Mouse (Mus musculus): ENCODE measurements around the gene Cd209b. TPM values are rescaled to one million over a fixed set of nuclear protein-coding genes. Genes with fewer than 3 reads are reported as not detected.

The Cd209b gene
- not detected in 2 replicates for polyA plus RNA-seq (2015; fragmentation: Nextera tagmentation; extraction: Ambion mirVana)

DNA sequence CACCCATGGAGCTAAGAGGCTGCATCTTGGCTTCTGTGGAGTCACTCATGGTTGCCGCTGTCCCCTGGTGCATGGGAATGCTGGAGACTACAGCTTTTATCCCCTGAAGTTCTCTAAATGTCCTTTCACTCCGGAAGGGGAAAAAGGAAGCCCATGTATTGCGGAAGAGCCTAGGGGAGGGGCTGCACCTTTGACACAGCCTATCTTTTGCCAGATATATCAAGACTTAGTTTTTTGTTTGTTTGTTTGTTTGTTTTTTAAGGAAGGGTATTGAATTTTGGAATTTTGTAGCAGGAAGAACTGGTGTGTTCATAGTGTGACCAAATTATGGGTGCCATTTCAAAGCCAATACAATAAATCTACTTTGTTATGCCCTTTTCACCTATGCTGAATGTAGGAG is at the start of gene Cd209b:
Gene Cd209b, minus strand, starts transcription at position 101 of the 400 bp plus-strand sequence.
- no peak within 1 kb of the TSS for H3K4me2 ChIP-seq
- H3K9ac ChIP-seq = no peak within 1 kb of the TSS
- WGBS = 89% methylated on average over 3 of the region's 3 CpGs
- no peaks in the 10 kb centered on the region for H3K27me3 ChIP-seq (replicated peaks)
- no peak for ATAC-seq (replicated peaks)
- H3K27ac ChIP-seq = no peak within 1 kb of the TSS
- H3K9me3 ChIP-seq = peaks cover 13% of the 10 kb centered on the region
- no peaks in the 10 kb centered on the region for H3K4me1 ChIP-seq
- no peaks in the 10 kb centered on the region for H3K36me3 ChIP-seq (replicated peaks)
- H3K4me3 ChIP-seq = no peak within 1 kb of the TSS

DNA sequence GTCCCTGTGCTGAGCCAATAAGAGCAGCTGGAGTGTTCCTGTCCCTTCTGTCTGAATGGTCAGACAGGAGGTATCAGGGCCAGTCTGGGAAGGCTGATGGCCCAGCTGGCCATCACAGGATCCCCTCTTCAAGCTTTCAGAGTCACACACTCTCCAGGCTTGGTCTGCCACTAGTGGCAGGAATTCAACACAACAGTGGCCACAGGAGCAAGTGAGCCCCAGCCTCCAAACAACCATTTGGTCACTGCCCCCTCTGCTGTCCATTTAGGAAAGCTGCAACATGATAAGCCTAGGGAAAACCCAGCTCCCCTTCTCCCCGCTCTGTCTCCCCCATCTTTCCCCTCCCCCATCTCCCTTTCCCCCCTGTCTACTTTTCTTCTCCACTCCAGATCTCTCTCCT is 29.4 kb upstream of the Cd209b start:
- H3K4me3 ChIP-seq = no peak overlapping the region
- H3K9ac ChIP-seq = no peak overlapping the region
- H3K27ac ChIP-seq = no peak overlapping the region
- H3K27me3 ChIP-seq (replicated peaks) = no peaks in the 10 kb centered on the region
- no peaks in the 10 kb centered on the region for H3K36me3 ChIP-seq (replicated peaks)
- H3K9me3 ChIP-seq = peaks cover 5% of the 10 kb centered on the region; the same call in 1 of the 2 replicates
- ATAC-seq (replicated peaks) = no peak
- WGBS = 60% methylated on average over 1 of the region's 1 CpGs
- H3K4me2 ChIP-seq = no peak overlapping the region
- H3K4me1 ChIP-seq = no peaks in the 10 kb centered on the region

DNA sequence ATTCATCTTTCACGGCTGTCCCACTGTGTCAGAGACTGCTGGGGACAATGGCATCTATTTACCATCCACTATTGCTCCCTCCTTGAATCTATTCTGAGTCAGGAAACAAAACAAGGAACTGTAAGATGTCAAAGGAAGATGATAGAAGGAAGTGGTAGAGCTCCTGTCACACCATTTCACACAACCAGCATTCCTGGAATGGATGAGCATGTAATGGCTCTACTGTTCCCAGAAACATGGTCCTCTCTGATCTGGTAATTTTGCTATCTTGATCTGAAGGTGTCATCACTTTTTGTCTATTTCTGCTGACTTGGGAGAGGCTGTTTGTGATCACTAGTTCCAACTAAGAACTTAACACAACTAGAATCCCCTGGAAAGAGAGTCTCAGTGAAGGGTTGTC is 28.0 kb upstream of the Cd209b start, which contains the start of gene Cd209c:
Gene Cd209c, minus strand, starts transcription at position 101 of the 400 bp plus-strand sequence.
- no peak within 1 kb of the TSS for H3K27ac ChIP-seq
- H3K27me3 ChIP-seq (replicated peaks) = no peaks in the 10 kb centered on the region
- no peaks in the 10 kb centered on the region for H3K4me1 ChIP-seq
- H3K9me3 ChIP-seq = peaks cover 5% of the 10 kb centered on the region; the same call in 1 of the 2 replicates
- no peak for ATAC-seq (replicated peaks)
- H3K36me3 ChIP-seq (replicated peaks) = no peaks in the 10 kb centered on the region
- H3K9ac ChIP-seq = no peak within 1 kb of the TSS
- H3K4me2 ChIP-seq = no peak within 1 kb of the TSS
- H3K4me3 ChIP-seq = no peak within 1 kb of the TSS
- 78% methylated on average over 1 of the region's 1 CpGs for WGBS

DNA sequence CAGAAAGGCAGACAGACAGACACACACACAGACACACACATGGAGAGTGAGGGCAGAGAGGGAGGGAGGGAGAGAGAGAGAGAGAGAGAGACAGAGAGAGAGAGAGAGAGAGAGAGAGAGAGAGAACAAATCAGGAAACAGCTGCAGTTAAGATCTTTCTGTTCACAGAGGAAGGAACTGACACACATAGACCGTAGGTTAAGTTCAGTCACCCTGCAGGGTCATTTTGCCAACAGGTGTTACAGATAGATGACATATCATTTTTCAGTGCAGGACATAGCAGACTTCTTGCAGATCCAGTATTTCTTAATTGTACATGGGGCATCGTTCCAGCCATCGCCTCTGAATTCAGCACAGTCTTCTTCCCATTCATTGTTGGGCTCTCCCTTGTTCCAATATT is 13.4 kb upstream of the Cd209b start:
- no peak overlapping the region for H3K4me2 ChIP-seq
- H3K4me1 ChIP-seq = no peaks in the 10 kb centered on the region
- no peak overlapping the region for H3K4me3 ChIP-seq
- 96% methylated on average over 3 of the region's 3 CpGs for WGBS
- no peak for ATAC-seq (replicated peaks)
- H3K27ac ChIP-seq = no peak overlapping the region
- peaks cover 8% of the 10 kb centered on the region for H3K9me3 ChIP-seq
- no peaks in the 10 kb centered on the region for H3K27me3 ChIP-seq (replicated peaks)
- H3K36me3 ChIP-seq (replicated peaks) = no peaks in the 10 kb centered on the region
- no peak overlapping the region for H3K9ac ChIP-seq

DNA sequence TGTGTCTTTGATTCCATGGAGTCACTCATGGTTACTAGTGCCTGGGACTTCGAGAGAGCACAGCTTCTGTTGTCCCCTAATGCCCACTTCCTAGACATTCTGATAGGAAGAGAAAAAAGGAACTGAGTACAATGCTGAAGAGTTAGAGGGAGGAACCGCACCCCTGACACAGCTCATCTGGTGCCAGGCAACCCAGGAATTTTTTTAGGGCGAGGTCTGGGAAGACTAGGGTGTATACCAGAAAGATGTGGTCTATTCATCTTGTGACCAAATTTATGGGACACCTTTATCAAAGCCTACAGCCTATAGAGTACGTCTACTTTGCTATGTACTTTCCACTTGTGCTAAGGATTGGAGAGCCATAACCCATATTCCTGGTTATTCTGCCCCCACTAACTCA is 48.2 kb downstream of the Cd209b start, which contains the start of gene Cd209d:
Gene Cd209d, minus strand, starts transcription at position 101 of the 400 bp plus-strand sequence.
- no peak within 1 kb of the TSS for H3K9ac ChIP-seq
- no peak within 1 kb of the TSS for H3K4me3 ChIP-seq
- H3K36me3 ChIP-seq (replicated peaks) = no peaks in the 10 kb centered on the region
- H3K4me1 ChIP-seq = no peaks in the 10 kb centered on the region
- ATAC-seq (replicated peaks) = no peak
- H3K27ac ChIP-seq = no peak within 1 kb of the TSS
- H3K4me2 ChIP-seq = no peak within 1 kb of the TSS
- 76% methylated on average over 4 of the region's 4 CpGs for WGBS
- H3K27me3 ChIP-seq (replicated peaks) = no peaks in the 10 kb centered on the region
- peaks cover 3% of the 10 kb centered on the region; the same call in 1 of the 2 replicates for H3K9me3 ChIP-seq

DNA sequence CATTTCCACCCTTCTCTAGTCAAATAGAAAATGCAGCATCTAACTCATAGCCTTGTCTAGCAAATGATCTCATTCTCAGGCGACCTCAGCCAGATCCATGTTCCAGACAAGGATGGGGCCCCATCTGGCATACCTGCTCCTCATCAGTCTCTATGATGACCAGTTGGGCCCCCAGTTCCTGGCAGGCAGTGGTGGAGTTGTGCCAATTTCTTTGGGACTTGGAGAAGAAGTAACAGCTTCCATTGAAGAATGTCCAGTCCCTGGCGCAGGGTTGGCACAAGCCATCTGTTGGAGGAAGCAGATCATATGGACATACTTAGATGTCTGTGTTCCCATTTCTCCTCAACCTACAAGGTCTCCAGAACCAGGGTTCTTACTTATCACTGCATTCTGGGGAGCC is 50.5 kb downstream of the Cd209b start:
- no peak for ATAC-seq (replicated peaks)
- no peak overlapping the region for H3K27ac ChIP-seq
- WGBS = 85% methylated on average over 2 of the region's 2 CpGs
- H3K4me3 ChIP-seq = no peak overlapping the region
- no peaks in the 10 kb centered on the region for H3K27me3 ChIP-seq (replicated peaks)
- no peak overlapping the region for H3K4me2 ChIP-seq
- H3K9ac ChIP-seq = no peak overlapping the region
- peaks cover 5% of the 10 kb centered on the region; the same call in 1 of the 2 replicates for H3K9me3 ChIP-seq
- H3K4me1 ChIP-seq = no peaks in the 10 kb centered on the region
- H3K36me3 ChIP-seq (replicated peaks) = no peaks in the 10 kb centered on the region

Other genes with a start within 250 kb of the Cd209b start
- 0.41 and 0.57 TPM in 2 replicates for gene Fcer2a, start 232.7 kb downstream of the Cd209b start, polyA plus RNA-seq (2015; fragmentation: Nextera tagmentation; extraction: Ambion mirVana)
- gene Clec4g, start 206.2 kb downstream of the Cd209b start, polyA plus RNA-seq (2015; fragmentation: Nextera tagmentation; extraction: Ambion mirVana) = not detected in 2 replicates
- gene Cd209a, start 177.9 kb downstream of the Cd209b start, polyA plus RNA-seq (2015; fragmentation: Nextera tagmentation; extraction: Ambion mirVana) = 0.23 TPM in 1 of 2 replicates, not detected in the other
- gene Cd209e, start 72.5 kb downstream of the Cd209b start, polyA plus RNA-seq (2015; fragmentation: Nextera tagmentation; extraction: Ambion mirVana) = not detected in 2 replicates
- gene Cd209d, start 48.3 kb downstream of the Cd209b start, polyA plus RNA-seq (2015; fragmentation: Nextera tagmentation; extraction: Ambion mirVana) = not detected in 2 replicates
- gene Cd209c, start 27.9 kb upstream of the Cd209b start, polyA plus RNA-seq (2015; fragmentation: Nextera tagmentation; extraction: Ambion mirVana) = 0.57 and 0.80 TPM in 2 replicates
- gene Cd209f, start 179.0 kb upstream of the Cd209b start, polyA plus RNA-seq (2015; fragmentation: Nextera tagmentation; extraction: Ambion mirVana) = 0.18 and 0.39 TPM in 2 replicates
- gene Cd209g, start 207.3 kb upstream of the Cd209b start, polyA plus RNA-seq (2015; fragmentation: Nextera tagmentation; extraction: Ambion mirVana) = not detected in 2 replicates
- gene Evi5l, start 239.7 kb upstream of the Cd209b start, polyA plus RNA-seq (2015; fragmentation: Nextera tagmentation; extraction: Ambion mirVana) = 128 and 136 TPM in 2 replicates

Measured in midbrain, embryonic 15.5 days (tissue).